Mouse (Mus musculus) embryonic facial prominence, embryonic 15.5 days (tissue): Measurements from ENCODE around the gene Sh3gl3. TPM values are rescaled to one million over a fixed set of nuclear protein-coding genes. Genes with fewer than 3 reads are reported as not detected.
"Not testable (repeated sequence)": the region's sequence is repeated elsewhere in the genome, so short reads cannot be mapped to it uniquely, and the experiment has no call there.

Source experiments
- ATAC-seq: fragments of 200-750 bp; cut with Nextera tagmentation; 2 replicates; pipeline ENCODE4 v1.8.0; 2017; ENCODE audit warnings: low read depth, moderate TSS enrichment; ENCODE audit not compliant: insufficient number of reproducible peaks, low FRiP score, low TSS enrichment
- H3K27ac ChIP-seq: fragments of 300-500 bp; sonication (generic); replicated peaks from 2 replicates; pipeline ENCODE4 v1.5.1; 2015; ENCODE audit warnings: mild to moderate bottlenecking, inconsistent platforms
- H3K27me3 ChIP-seq: fragments of 300-500 bp; sonication (generic); 2 replicates; pipeline ENCODE4 v1.6.1; 2015; ENCODE audit warnings: inconsistent platforms
- H3K36me3 ChIP-seq: fragments of 300-500 bp; sonication (generic); 2 replicates; pipeline ENCODE4 v1.6.1; 2015; ENCODE audit warnings: mild to moderate bottlenecking, inconsistent platforms
- H3K4me1 ChIP-seq: fragments of 300-500 bp; sonication (generic); 2 replicates; pipeline ENCODE4 v1.6.1; 2015; ENCODE audit warnings: inconsistent platforms
- H3K4me2 ChIP-seq: fragments of 300-500 bp; sonication (generic); replicated peaks from 2 replicates; pipeline ENCODE4 v1.6.1; 2015; ENCODE audit warnings: mild to moderate bottlenecking, inconsistent platforms
- H3K4me3 ChIP-seq: fragments of 300-500 bp; sonication (generic); replicated peaks from 2 replicates; pipeline ENCODE4 v1.5.1; 2015; ENCODE audit warnings: mild to moderate bottlenecking, inconsistent platforms
- H3K9ac ChIP-seq: fragments of 300-500 bp; sonication (generic); 2 replicates; pipeline ENCODE4 v1.6.1; 2015; ENCODE audit warnings: inconsistent platforms
- H3K9me3 ChIP-seq: fragments of 300-500 bp; sonication (generic); replicated peaks from 2 replicates; pipeline ENCODE4 v1.6.1; 2016; ENCODE audit warnings: inconsistent platforms
- WGBS: fragments of 180-500 bp; shearing (Covaris S2); methylation state at CpG from one replicate; pipeline ENCODE4 v1.1.7; 2015; 5-methylcytosine and 5-hydroxymethylcytosine counted together
- polyA plus RNA-seq: library from polyadenylated mRNA; unstranded; fragments of >200 nt; fragmentation: Nextera tagmentation; extraction: Ambion mirVana; gene quantifications from 2 replicates; pipeline ENCODE4 v1.2.1, GENCODE M21; 2015

Sh3gl3 gene
- polyA plus RNA-seq, 1 experiment from 2014 or later = 11.4 TPM

DNA sequence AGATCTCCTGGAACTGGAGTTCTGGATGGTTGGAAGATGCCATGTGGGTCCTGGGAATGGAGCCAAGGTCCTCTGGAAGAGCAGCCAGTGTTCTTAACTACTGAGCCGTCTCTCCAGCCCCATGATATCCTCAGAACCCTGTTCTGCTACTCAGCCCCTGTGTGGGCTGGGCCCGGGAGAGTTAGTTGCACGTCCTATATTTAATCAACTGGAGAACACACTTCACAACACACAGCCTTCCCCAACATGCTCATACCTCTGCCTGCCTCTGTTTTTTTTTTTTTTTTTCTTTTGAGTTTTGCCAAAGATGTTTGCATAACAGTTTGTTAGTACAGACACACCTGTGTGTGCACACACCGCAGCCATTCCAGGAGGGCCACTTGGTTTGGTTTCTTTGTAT, 91.7 kb downstream of the Sh3gl3 start:
- Histone ChIP-seq H3K27me3 (no peaks in the 10 kb centered on the region), H3K9ac (no peak overlapping the region), H3K4me2 (no peak overlapping the region), H3K9me3 (no peaks in the 10 kb centered on the region), H3K27ac (no peak overlapping the region), H3K36me3 (no peaks in the 10 kb centered on the region), H3K4me3 (no peak overlapping the region), H3K4me1 (no peaks in the 10 kb centered on the region)
- 63% methylated on average over 4 of the region's 4 CpGs for WGBS
- ATAC-seq = no peak

DNA sequence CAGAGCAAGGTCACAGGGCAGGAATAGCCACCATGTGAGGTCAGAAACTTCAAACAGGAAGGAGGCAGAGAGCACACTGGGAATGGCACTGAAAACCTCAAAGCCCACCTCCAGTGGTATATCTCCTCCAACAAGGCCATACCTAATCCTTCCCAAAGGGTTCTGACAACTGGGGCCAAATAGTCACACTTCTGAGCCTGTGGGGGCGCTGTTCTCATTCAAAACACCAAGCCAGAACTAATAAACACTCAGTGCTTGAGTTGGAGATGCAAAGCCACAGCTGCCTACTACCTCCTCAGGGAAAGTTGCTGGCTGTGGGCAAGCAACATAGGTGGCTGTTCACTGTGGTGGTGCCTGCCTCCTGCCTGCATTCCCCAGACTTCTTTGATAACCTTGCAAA, 96.3 kb downstream of the Sh3gl3 start:
- Histone ChIP-seq H3K36me3 (no peaks in the 10 kb centered on the region), H3K27ac (no peak overlapping the region), H3K27me3 (no peaks in the 10 kb centered on the region), H3K9me3 (no peaks in the 10 kb centered on the region), H3K4me1 (peaks cover 7% of the 10 kb centered on the region; the same call in 1 of the 2 replicates), H3K4me2 (no peak overlapping the region), H3K9ac (no peak overlapping the region), H3K4me3 (no peak overlapping the region)
- ATAC-seq = no peak
- 10% methylated on average over 1 of the region's 1 CpGs for WGBS

DNA sequence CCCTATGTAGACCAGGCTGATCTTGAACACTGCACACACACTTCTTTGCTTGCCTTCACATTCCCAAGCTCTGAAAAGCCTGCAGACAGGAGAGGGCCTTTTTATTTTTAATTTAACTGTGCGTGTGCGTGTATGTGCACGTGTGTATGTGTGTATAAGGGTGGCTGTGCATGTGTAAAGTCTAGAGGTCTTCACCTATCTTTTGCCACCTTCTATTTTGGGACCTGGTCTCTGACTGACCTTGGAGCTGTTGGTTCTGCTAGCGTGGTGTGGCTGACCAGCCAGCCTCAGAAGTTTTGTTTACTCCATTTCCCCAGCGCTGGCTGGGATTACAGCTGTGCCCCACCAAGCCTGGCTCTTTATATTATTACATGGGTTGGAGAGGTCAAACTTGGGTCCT, 98.1 kb downstream of the Sh3gl3 start:
- Histone ChIP-seq H3K36me3 (no peaks in the 10 kb centered on the region), H3K4me1 (peaks cover 7% of the 10 kb centered on the region; the same call in 1 of the 2 replicates), H3K4me3 (no peak overlapping the region), H3K9me3 (no peaks in the 10 kb centered on the region), H3K27ac (no peak overlapping the region), H3K4me2 (no peak overlapping the region), H3K9ac (no peak overlapping the region), H3K27me3 (no peaks in the 10 kb centered on the region)
- ATAC-seq = no peak
- 82% methylated on average over 5 of the region's 5 CpGs for WGBS

- not testable (repeated sequence) for H3K9ac ChIP-seq, H3K27me3 ChIP-seq, H3K36me3 ChIP-seq, H3K4me3 ChIP-seq, ATAC-seq, H3K9me3 ChIP-seq, H3K4me1 ChIP-seq, H3K27ac ChIP-seq, H3K4me2 ChIP-seq
- WGBS = 21% methylated on average over 5 of the region's 5 CpGs
These were observed 99.2 kb downstream of the Sh3gl3 start for GRCm38 (mm10) chr7:82272875-82273274.

DNA sequence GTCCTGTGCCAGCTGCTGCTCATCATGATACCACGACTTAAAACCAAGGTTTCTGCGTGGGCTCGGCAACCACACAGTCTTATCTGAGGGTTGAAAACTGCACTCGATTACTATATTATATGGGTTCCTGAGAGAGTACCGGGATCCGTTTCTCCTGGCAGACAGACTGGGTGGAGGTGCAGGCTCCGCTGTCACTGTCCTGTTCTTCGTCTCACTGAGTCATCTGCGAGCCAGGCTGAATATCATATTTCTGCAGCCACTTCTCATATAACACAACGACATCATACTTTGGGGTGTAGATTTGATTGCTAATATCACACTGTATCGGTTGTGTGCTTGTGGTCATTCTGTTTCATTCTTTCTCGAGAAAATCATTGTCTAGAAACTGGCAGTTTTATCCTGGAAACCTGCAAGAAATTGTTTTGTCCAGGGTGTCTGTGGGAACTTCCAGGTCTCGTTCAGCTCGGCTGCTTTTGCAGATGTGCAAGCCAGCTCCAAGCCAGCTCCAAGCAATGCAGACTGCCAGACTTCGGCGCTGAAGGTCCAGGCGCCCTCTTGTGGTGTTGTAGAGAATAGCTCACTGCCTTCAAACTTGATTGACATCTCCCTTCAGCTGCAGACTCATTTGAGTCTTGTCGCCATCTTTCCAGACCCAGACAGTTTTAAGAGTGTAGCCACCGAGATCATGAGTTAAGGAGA, 100.5 kb downstream of the Sh3gl3 start:
- Histone ChIP-seq H3K4me3 (no peak overlapping the region), H3K9me3 (no peaks in the 10 kb centered on the region), H3K4me2 (no peak overlapping the region), H3K4me1 (peaks cover 7% of the 10 kb centered on the region; the same call in 1 of the 2 replicates), H3K9ac (no peak overlapping the region), H3K27ac (no peak overlapping the region), H3K36me3 (no peaks in the 10 kb centered on the region), H3K27me3 (no peaks in the 10 kb centered on the region)
- no peak for ATAC-seq
- WGBS = 28% methylated on average over 19 of the region's 19 CpGs

DNA sequence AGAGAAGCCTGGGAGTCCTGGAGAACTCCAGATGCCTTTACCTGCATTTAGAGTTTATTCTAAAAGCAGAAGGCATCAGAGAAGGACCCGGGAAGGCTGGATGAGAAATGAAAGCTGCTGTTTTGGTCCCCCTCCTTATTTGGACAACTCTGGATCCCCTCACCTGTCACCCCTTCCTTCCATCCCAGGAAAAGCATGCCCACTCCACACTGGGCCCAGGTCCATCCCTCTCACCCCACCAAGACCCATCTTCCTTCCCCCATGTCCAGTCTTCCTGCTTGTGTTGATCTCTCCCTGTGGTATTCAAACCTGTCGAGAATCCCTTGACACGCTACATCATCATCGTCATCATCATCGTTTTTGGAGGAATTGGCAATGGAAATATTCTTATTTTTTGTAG, 101.3 kb downstream of the Sh3gl3 start:
- H3K27ac ChIP-seq = no peak overlapping the region
- H3K9me3 ChIP-seq = no peaks in the 10 kb centered on the region
- ATAC-seq = no peak
- no peak overlapping the region for H3K9ac ChIP-seq
- H3K36me3 ChIP-seq = no peaks in the 10 kb centered on the region
- no peak overlapping the region for H3K4me3 ChIP-seq
- 90% methylated on average over 5 of the region's 5 CpGs for WGBS
- no peak overlapping the region for H3K4me2 ChIP-seq
- peaks cover 7% of the 10 kb centered on the region; the same call in 1 of the 2 replicates for H3K4me1 ChIP-seq
- no peaks in the 10 kb centered on the region for H3K27me3 ChIP-seq

- H3K4me2 ChIP-seq = no peak overlapping the region
- no peak for ATAC-seq
- H3K27ac ChIP-seq = no peak overlapping the region
- peaks cover 7% of the 10 kb centered on the region; the same call in 1 of the 2 replicates for H3K4me1 ChIP-seq
- no peak overlapping the region for H3K4me3 ChIP-seq
- H3K9me3 ChIP-seq = no peaks in the 10 kb centered on the region
- 63% methylated on average over 18 of the region's 18 CpGs for WGBS
- H3K9ac ChIP-seq = no peak overlapping the region
- H3K36me3 ChIP-seq = no peaks in the 10 kb centered on the region
- no peaks in the 10 kb centered on the region for H3K27me3 ChIP-seq
These were observed 102.0 kb downstream of the Sh3gl3 start for GRCm38 (mm10) chr7:82275529-82276204.

DNA sequence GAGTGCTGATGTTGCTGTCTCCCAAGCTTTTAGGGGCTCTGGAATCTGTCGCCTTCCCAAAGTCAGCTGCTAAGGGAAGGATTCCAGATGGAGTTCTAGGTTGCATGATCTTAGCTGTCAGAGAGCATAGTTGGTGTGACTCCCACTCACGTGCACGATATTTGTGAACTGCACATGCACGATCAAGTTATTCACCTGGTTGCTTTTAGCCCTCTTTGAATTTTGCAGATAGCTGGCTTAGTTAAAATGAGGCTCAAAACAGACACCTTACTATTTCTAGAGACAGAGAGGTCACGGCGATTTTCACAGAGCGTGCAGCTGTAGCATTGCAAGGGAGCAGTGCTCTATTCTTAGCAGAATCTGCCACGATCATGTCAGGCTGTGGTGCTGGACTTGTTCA, 108.4 kb downstream of the Sh3gl3 start:
- Histone ChIP-seq H3K4me3 (no peak overlapping the region), H3K27me3 (no peaks in the 10 kb centered on the region), H3K9ac (no peak overlapping the region), H3K4me2 (no peak overlapping the region), H3K27ac (peak overlapping the region; percentile 58), H3K4me1 (peaks cover 15% of the 10 kb centered on the region; the same call in 1 of the 2 replicates), H3K9me3 (no peaks in the 10 kb centered on the region), H3K36me3 (no peaks in the 10 kb centered on the region)
- no peak for ATAC-seq
- WGBS = 50% methylated on average over 8 of the region's 8 CpGs

DNA sequence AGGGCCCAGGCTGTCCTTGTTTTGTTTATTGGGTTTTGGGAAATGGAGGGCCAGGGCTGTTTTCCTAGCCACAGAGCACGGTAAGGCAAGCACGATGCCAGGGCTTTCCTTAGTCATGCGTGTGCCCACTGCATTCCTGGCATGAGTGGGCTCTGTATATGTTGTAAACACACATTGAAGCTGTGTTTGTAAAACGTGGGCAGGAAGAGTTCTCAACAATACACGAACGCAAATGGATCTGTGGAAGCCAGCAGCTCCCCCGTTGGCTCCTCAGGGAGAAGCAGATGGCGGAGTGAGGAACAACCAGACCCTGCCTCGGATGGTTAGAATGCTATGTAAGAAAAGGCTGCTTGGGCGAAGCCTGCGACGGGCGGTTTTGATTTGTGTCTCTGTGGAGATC, 108.8 kb downstream of the Sh3gl3 start:
- H3K27ac ChIP-seq = peak overlapping the region; percentile 58
- 46% methylated on average over 13 of the region's 13 CpGs for WGBS
- no peak overlapping the region for H3K4me3 ChIP-seq
- H3K4me2 ChIP-seq = no peak overlapping the region
- no peaks in the 10 kb centered on the region for H3K27me3 ChIP-seq
- no peaks in the 10 kb centered on the region; the same call in 1 of the 2 replicates for H3K9me3 ChIP-seq
- no peaks in the 10 kb centered on the region for H3K36me3 ChIP-seq
- H3K9ac ChIP-seq = no peak overlapping the region
- H3K4me1 ChIP-seq = peaks cover 15% of the 10 kb centered on the region; the same call in 1 of the 2 replicates
- ATAC-seq = no peak

- H3K27me3 ChIP-seq = no peaks in the 10 kb centered on the region
- no peaks in the 10 kb centered on the region; the same call in 1 of the 2 replicates for H3K9me3 ChIP-seq
- ATAC-seq = no peak
- no peak overlapping the region for H3K4me3 ChIP-seq
- WGBS = 89% methylated on average over 2 of the region's 2 CpGs
- no peak overlapping the region for H3K4me2 ChIP-seq
- H3K27ac ChIP-seq = no peak overlapping the region
- no peaks in the 10 kb centered on the region for H3K36me3 ChIP-seq
- peaks cover 9% of the 10 kb centered on the region; the same call in 1 of the 2 replicates for H3K4me1 ChIP-seq
- H3K9ac ChIP-seq = no peak overlapping the region
These were observed 113.6 kb downstream of the Sh3gl3 start for GRCm38 (mm10) chr7:82287242-82287641.

DNA sequence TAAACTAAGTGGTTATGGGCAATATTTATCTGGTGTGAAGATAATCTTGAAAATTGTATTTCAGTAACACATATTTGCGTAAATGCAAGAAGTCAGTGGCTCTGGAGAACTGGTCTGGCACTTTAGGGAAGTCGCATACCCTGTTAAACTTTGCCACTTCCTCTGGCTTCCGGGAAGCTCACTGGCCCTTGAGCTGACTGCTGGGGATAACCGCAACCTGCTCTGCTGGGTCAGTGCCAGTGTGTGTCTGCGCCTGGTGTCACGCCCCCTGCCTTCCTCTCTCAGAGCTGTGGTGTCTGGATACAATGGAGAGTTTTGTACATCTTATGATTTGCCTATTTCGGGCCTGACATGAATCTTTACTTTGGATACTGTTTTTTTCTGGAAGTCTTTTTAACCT, 119.8 kb downstream of the Sh3gl3 start:
- no peak for ATAC-seq
- H3K27me3 ChIP-seq = no peaks in the 10 kb centered on the region
- 63% methylated on average over 7 of the region's 7 CpGs for WGBS

More for the DNA sequence above, 119.8 kb downstream of the Sh3gl3 start:
- Histone ChIP-seq H3K4me1 (peaks cover 11% of the 10 kb centered on the region; the same call in 1 of the 2 replicates), H3K27ac (no peak overlapping the region), H3K9me3 (no peaks in the 10 kb centered on the region), H3K4me3 (no peak overlapping the region), H3K9ac (no peak overlapping the region), H3K36me3 (no peaks in the 10 kb centered on the region), H3K4me2 (no peak overlapping the region)
